In the genomic region with DNA sequence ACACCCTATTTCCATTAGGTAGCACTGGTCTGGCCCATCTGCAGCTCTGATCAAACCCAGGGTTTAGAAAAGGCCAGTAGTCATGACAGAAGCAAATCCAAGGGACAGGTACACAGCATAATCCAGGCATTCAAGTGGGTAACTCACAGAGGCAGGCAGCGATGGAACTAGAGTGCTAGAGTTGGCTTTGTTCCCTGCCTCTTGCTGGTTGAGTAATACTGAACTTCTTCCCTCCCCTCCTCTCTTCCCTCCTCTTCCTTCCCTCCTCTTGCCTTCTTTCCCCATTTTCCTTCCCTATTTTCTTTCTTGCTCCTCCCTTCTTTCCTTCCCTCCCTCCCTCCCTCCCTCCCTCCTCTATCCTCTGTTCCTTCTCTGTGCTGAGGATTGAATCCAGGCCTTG, we compare ENCODE assay signal across 29 mouse cellular contexts.
A peak's percentile ranks its signal among the peaks of the same experiment; 100 is the strongest.
DNase-seq lines count a peak whose midpoint lies in the region; ATAC-seq and TF ChIP-seq lines count a peak whose summit lies in the region.
"Had no signal": no experiment of that assay in that cellular context is flagged by ENCODE, and none has a peak within 500 bp of the region (broad histone marks: within the 10 kb centered on the region; RNA-seq: fewer than 3 reads in every experiment).

No protein-coding gene starts in this region.

- H3K4me3 ChIP-seq in lung, embryonic 14.5 days (ENCODE audit: low read depth, low read length), result no peak overlapping the region
- H3K4me3 ChIP-seq in forebrain, postnatal 0 days (ENCODE audit: low read depth, low read length), result no peak overlapping the region
- H3K4me3 ChIP-seq: embryonic facial prominence, embryonic 10.5 days; embryonic facial prominence, embryonic 13.5 days; erythroblast, embryonic 14.5 days; forebrain, embryonic 12.5 days; forebrain, embryonic 15.5 days; heart, embryonic 12.5 days; heart, embryonic 15.5 days had no signal

- TF ChIP-seq CTCF in lung, embryonic 14.5 days (IDR thresholded peaks at IDR 0.05; ENCODE audit: low read depth), result no peak
- no peak for TF ChIP-seq CTCF in forebrain, postnatal 0 days (IDR thresholded peaks at IDR 0.05; ENCODE audit: low read depth)

- WGBS in lung, embryonic 14.5 days, result 71% methylated on average over 1 of the region's 1 CpGs
- WGBS in forebrain, postnatal 0 days, result 78% methylated on average over 1 of the region's 1 CpGs

- no peaks in the 10 kb centered on the region for H3K36me3 ChIP-seq in lung, embryonic 14.5 days (ENCODE audit: insufficient read depth)
- no peaks in the 10 kb centered on the region for H3K36me3 ChIP-seq in forebrain, postnatal 0 days (ENCODE audit: insufficient read depth)
- H3K36me3 ChIP-seq: embryonic facial prominence, embryonic 10.5 days; embryonic facial prominence, embryonic 13.5 days; forebrain, embryonic 12.5 days; forebrain, embryonic 15.5 days; heart, embryonic 12.5 days; heart, embryonic 15.5 days had no signal

- H3K9me3 ChIP-seq in lung, embryonic 14.5 days (ENCODE audit: low read depth, low read length), result no peaks in the 10 kb centered on the region
- H3K9me3 ChIP-seq in forebrain, postnatal 0 days (ENCODE audit: low read length), result no peaks in the 10 kb centered on the region
- H3K9me3 ChIP-seq: embryonic facial prominence, embryonic 10.5 days; forebrain, embryonic 12.5 days; forebrain, embryonic 15.5 days; heart, embryonic 12.5 days; heart, embryonic 15.5 days had no signal

- H3K27ac ChIP-seq in lung, embryonic 14.5 days (ENCODE audit: low read depth), result no peak overlapping the region
- no peak overlapping the region for H3K27ac ChIP-seq in forebrain, postnatal 0 days (ENCODE audit: low read depth, low read length)
- H3K27ac ChIP-seq: embryonic facial prominence, embryonic 10.5 days; embryonic facial prominence, embryonic 13.5 days; forebrain, embryonic 12.5 days; forebrain, embryonic 15.5 days; heart, embryonic 15.5 days; hindbrain, embryonic 14.5 days; hindbrain, postnatal 0 days had no signal

- H3K4me1 ChIP-seq in lung, embryonic 14.5 days (ENCODE audit: insufficient read depth), result no peaks in the 10 kb centered on the region
- no peaks in the 10 kb centered on the region for H3K4me1 ChIP-seq in forebrain, postnatal 0 days (ENCODE audit: insufficient read depth)
- H3K4me1 ChIP-seq: embryonic facial prominence, embryonic 10.5 days; forebrain, embryonic 12.5 days; forebrain, embryonic 15.5 days; heart, embryonic 12.5 days; heart, embryonic 15.5 days had no signal

- no peak for ATAC-seq in lung, embryonic 14.5 days (ENCODE audit: insufficient read depth)
- 0 out of 2 replicates have a peak, but pooled peaks have one; percentile 22 for ATAC-seq in granulocyte monocyte progenitor cell, adult 5-6 weeks (replicated peaks; ENCODE audit: poor library complexity, severe bottlenecking)
- ATAC-seq in forebrain, postnatal 0 days, result no peak
- ATAC-seq: CD4-positive, CD25-positive, alpha-beta regulatory T cell, adult 4 months; forebrain, embryonic 15.5 days; hindbrain, postnatal 0 days; inflammation-experienced regulatory T-cells, adult 6 months had no signal

- no peak overlapping the region for H3K9ac ChIP-seq in lung, embryonic 14.5 days
- H3K9ac ChIP-seq in forebrain, postnatal 0 days, result no peak overlapping the region
- H3K9ac ChIP-seq: embryonic facial prominence, embryonic 13.5 days; forebrain, embryonic 12.5 days; forebrain, embryonic 15.5 days; heart, embryonic 12.5 days; heart, embryonic 15.5 days; hindbrain, embryonic 14.5 days had no signal

- peak; percentile 4 for DNase-seq in lung, embryonic 14.5 days
- no peak for DNase-seq in lung, adult 18-20 months
- DNase-seq in lung, postnatal 36 days, result peak; percentile 58
- no peak for DNase-seq in lung, postnatal 4 days
- no peak for DNase-seq in forebrain, postnatal 0 days
- DNase-seq in B cell, adult 2 months, result no peak
- DNase-seq: adrenal gland, adult 8-10 months; adrenal gland, postnatal 25 days; cerebellum, adult 11-12 months; cerebellum, adult 8-10 months; cerebellum, postnatal 10 days; cerebellum, postnatal 36 days; embryo, embryonic 11 days; gastrocnemius, postnatal 10 days; gastrocnemius, postnatal 36 days; heart, postnatal 10 days; heart, postnatal 4 days had no signal

- H3K27me3 ChIP-seq in lung, embryonic 14.5 days (ENCODE audit: insufficient read depth, low read length), result no peaks in the 10 kb centered on the region
- no peaks in the 10 kb centered on the region for H3K27me3 ChIP-seq in forebrain, postnatal 0 days (ENCODE audit: insufficient read depth, low read length)
- H3K27me3 ChIP-seq: embryonic facial prominence, embryonic 13.5 days; forebrain, embryonic 12.5 days; forebrain, embryonic 15.5 days; heart, embryonic 12.5 days; heart, embryonic 15.5 days had no signal

- H3K4me2 ChIP-seq in lung, embryonic 14.5 days, result no peak overlapping the region
- no peak overlapping the region for H3K4me2 ChIP-seq in forebrain, postnatal 0 days (ENCODE audit: low read depth)
- H3K4me2 ChIP-seq: embryonic facial prominence, embryonic 13.5 days; forebrain, embryonic 12.5 days; forebrain, embryonic 15.5 days; heart, embryonic 12.5 days; heart, embryonic 15.5 days; hindbrain, embryonic 14.5 days had no signal

Comparison
In these comparisons a context has a peak if more than half of its experiments do, and no peak if none do; other contexts are left out.
1. DNase-seq: peak in lung, embryonic 14.5 days (single experiment) and lung, postnatal 36 days (single experiment); none in lung, adult 18-20 months (0 of 2), lung, postnatal 4 days (0 of 2), forebrain, postnatal 0 days (single experiment) and B cell, adult 2 months (0 of 2).